Mouse (Mus musculus): ENCODE measurements at regions not wholly inside any gene's neighbourhood (a gene's known extent, or its start where the extent isn't known, plus 50 kb on each side); places are given as distances from the start of the nearest gene placed in this dataset.
"Not testable (repeated sequence)": the region's sequence is repeated elsewhere in the genome, so short reads cannot be mapped to it uniquely, and the experiment has no call there.

DNA sequence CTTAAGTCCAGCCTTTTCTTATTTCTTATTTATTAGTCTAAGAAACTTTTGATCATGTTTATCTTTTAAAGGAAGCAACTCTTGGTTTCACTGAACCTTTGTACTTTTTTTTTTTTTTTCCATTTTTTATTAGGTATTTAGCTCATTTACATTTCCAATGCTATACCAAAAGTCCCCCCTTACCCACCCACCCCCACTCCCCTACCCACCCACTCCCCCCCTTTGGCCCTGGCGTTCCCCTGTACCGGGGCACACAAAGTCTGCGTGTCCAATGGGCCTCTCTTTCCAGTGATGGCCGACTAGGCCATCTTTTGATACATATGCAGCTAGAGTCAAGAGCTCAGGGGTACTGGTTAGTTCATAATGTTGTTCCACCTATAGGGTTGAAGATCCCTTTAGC lies 143.1 kb upstream of the Tsc22d2 start:
- H3K27ac ChIP-seq (ENCODE audit: low read depth, low read length); H3K36me3 ChIP-seq (ENCODE audit: control insufficient read depth, insufficient read depth, low read length); H3K4me3 ChIP-seq (ENCODE audit: low read depth, low read length); H3K9ac ChIP-seq (ENCODE audit: low read length); H3K4me2 ChIP-seq (ENCODE audit: low read length); H3K9me3 ChIP-seq (replicated peaks; ENCODE audit: control insufficient read depth, low read length); DNase-seq (ENCODE audit: low spot score); H3K27me3 ChIP-seq (replicated peaks; ENCODE audit: control insufficient read depth, insufficient read depth, low read length); H3K4me1 ChIP-seq (ENCODE audit: control insufficient read depth, insufficient read depth, low read length): not testable (repeated sequence)
- ATAC-seq, result peak; percentile 72; the same call in 1 of the 2 replicates
- WGBS, result no CpG with 5 or more reads among the region's 4 CpGs

DNA sequence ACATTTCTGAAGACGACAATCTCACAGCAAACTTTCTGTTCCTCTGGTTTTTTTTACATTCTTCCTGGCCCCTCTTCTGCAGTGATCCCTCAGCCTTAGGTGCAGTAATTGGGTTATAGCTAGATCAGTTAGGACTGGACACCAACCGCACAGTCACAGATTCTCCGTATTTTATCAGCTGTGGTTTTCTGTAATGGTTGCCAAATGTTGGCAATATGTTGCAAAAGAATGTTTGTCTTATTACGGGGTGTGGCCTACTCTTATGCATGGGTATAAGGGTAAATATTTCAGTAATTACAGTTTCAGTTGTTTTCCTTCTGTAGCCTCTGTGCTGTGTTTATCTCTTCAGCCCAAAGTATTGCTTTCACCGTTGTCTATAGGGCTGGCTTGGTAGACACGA lies 133.2 kb upstream of the Tsc22d2 start:
- Histone ChIP-seq H3K27me3 (replicated peaks; ENCODE audit: control insufficient read depth, insufficient read depth, low read length) (no peaks in the 10 kb centered on the region), H3K27ac (ENCODE audit: low read depth, low read length) (no peak overlapping the region), H3K9ac (ENCODE audit: low read length) (no peak overlapping the region), H3K4me3 (ENCODE audit: low read depth, low read length) (no peak overlapping the region), H3K9me3 (replicated peaks; ENCODE audit: control insufficient read depth, low read length) (no peaks in the 10 kb centered on the region), H3K4me1 (ENCODE audit: control insufficient read depth, insufficient read depth, low read length) (no peaks in the 10 kb centered on the region), H3K36me3 (ENCODE audit: control insufficient read depth, insufficient read depth, low read length) (no peaks in the 10 kb centered on the region), H3K4me2 (ENCODE audit: low read length) (no peak overlapping the region)
- no peak for ATAC-seq
- DNase-seq (ENCODE audit: low spot score), result no peak
- 92% methylated on average over 6 of the region's 6 CpGs for WGBS

DNA sequence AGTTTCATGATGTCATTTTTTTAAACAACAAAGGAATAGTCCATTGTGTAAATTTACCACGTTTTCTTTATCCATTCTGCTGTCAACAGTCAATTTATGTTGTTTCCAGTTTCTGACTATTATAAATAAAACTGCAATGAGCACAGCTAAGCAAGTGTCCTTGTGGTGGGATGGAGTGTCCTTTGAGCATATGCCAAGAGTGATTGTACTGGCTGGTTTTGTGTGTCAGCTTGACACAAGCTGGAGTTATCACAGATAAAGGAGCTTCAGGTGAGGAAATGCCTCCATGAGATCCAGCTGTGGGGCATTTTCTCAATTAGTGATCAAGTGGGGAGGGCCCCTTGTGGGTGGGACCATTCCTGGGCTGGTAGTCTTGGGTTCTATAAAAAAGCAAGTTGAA lies 130.1 kb upstream of the Tsc22d2 start:
- WGBS, result 55% methylated on average over 1 of the region's 1 CpGs

DNA sequence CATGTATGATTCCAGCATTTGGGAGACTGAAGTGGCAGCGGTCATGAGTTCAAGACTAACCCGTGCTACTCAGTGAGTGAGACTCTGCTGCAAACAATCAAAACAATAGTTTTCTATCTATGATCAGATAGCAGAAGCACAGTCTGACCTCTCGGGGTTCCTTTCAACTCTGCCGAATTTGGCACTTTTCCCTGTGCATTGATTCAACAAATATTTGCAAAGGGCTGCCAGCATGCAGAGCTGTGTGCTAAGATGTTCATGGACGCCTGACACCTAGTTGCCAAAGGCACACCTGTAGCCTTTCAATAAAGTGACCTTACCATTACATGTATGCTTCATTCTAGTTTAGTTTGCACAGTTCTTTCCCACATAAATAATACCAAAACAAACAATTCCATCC lies 118.7 kb upstream of the Tsc22d2 start:
- Histone ChIP-seq H3K4me3 (ENCODE audit: low read depth, low read length) (no peak overlapping the region), H3K36me3 (ENCODE audit: control insufficient read depth, insufficient read depth, low read length) (no peaks in the 10 kb centered on the region), H3K9me3 (replicated peaks; ENCODE audit: control insufficient read depth, low read length) (no peaks in the 10 kb centered on the region), H3K27ac (ENCODE audit: low read depth, low read length) (no peak overlapping the region), H3K9ac (ENCODE audit: low read length) (no peak overlapping the region), H3K27me3 (replicated peaks; ENCODE audit: control insufficient read depth, insufficient read depth, low read length) (no peaks in the 10 kb centered on the region), H3K4me2 (ENCODE audit: low read length) (no peak overlapping the region), H3K4me1 (ENCODE audit: control insufficient read depth, insufficient read depth, low read length) (no peaks in the 10 kb centered on the region)
- ATAC-seq (no peak), DNase-seq (ENCODE audit: low spot score) (no peak)
- 79% methylated on average over 5 of the region's 5 CpGs for WGBS

More for the DNA sequence above, 130.1 kb upstream of the Tsc22d2 start:
- H3K9me3 ChIP-seq (replicated peaks; ENCODE audit: control insufficient read depth, low read length); H3K27ac ChIP-seq (ENCODE audit: low read depth, low read length); H3K4me1 ChIP-seq (ENCODE audit: control insufficient read depth, insufficient read depth, low read length); H3K4me3 ChIP-seq (ENCODE audit: low read depth, low read length); H3K27me3 ChIP-seq (replicated peaks; ENCODE audit: control insufficient read depth, insufficient read depth, low read length); ATAC-seq; H3K4me2 ChIP-seq (ENCODE audit: low read length); DNase-seq (ENCODE audit: low spot score); H3K36me3 ChIP-seq (ENCODE audit: control insufficient read depth, insufficient read depth, low read length); H3K9ac ChIP-seq (ENCODE audit: low read length): not testable (repeated sequence)

DNA sequence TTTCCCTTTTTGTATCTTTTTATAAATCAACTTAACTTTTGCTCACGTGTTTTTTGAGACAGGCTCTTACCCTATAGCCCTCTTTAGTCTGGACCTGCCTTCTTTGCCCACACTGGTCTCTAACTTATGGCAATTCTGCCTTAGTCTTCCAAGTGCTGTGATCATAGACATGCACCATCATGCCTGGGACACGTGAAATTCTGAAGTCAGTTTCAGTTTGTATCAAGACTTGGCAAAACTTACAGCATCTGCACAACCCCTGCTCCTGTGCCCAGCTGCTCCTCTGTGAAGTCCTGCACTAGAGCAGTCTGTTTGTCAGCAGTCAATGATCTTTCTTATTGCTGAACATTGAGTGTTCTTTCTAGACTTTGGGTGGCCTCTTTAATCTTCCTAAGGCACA lies 114.3 kb upstream of the Tsc22d2 start:
- DNase-seq (ENCODE audit: low spot score) (no peak), ATAC-seq (no peak)
- Histone ChIP-seq H3K9me3 (replicated peaks; ENCODE audit: control insufficient read depth, low read length) (no peaks in the 10 kb centered on the region), H3K9ac (ENCODE audit: low read length) (no peak overlapping the region), H3K4me2 (ENCODE audit: low read length) (no peak overlapping the region), H3K27me3 (replicated peaks; ENCODE audit: control insufficient read depth, insufficient read depth, low read length) (no peaks in the 10 kb centered on the region), H3K4me3 (ENCODE audit: low read depth, low read length) (no peak overlapping the region), H3K27ac (ENCODE audit: low read depth, low read length) (no peak overlapping the region), H3K4me1 (ENCODE audit: control insufficient read depth, insufficient read depth, low read length) (no peaks in the 10 kb centered on the region), H3K36me3 (ENCODE audit: control insufficient read depth, insufficient read depth, low read length) (no peaks in the 10 kb centered on the region)
- WGBS, result 73% methylated on average over 2 of the region's 2 CpGs

DNA sequence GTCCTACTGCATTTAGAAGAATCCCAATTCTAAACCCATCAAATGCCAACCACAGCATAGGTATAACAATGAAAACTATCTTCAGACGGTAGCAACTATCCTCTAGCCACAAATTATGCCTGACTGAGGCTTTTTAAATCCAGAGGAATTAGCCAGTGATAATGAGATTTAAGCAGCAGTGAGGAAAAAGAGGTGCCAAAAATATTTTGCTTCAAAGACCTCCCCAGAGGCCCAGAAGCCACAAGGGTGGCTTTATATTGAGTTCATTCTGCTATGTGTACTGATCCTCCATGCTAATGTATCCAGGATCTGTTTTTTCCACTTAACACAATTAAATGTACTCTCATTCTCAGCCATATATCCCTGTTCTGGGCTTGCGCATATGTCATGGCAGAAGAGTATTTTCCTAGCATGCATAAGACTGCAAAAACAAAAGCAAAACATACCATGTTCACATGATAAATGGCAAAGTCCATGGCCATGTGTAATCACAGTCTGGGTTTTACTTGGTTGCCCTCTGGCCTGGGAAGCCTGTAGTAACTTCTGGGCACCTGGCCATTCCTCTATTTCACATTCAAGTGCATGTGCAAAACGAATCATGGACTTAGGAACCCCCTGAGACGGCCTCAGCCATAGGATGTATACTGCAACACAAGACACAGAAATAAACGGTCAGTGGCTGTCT lies 113.6 kb upstream of the Tsc22d2 start:
- Histone ChIP-seq H3K4me2 (ENCODE audit: low read length) (no peak overlapping the region), H3K27ac (ENCODE audit: low read depth, low read length) (no peak overlapping the region), H3K36me3 (ENCODE audit: control insufficient read depth, insufficient read depth, low read length) (no peaks in the 10 kb centered on the region), H3K9me3 (replicated peaks; ENCODE audit: control insufficient read depth, low read length) (no peaks in the 10 kb centered on the region), H3K4me1 (ENCODE audit: control insufficient read depth, insufficient read depth, low read length) (no peaks in the 10 kb centered on the region), H3K27me3 (replicated peaks; ENCODE audit: control insufficient read depth, insufficient read depth, low read length) (no peaks in the 10 kb centered on the region), H3K9ac (ENCODE audit: low read length) (no peak overlapping the region), H3K4me3 (ENCODE audit: low read depth, low read length) (no peak overlapping the region)
- WGBS, result 55% methylated on average over 5 of the region's 5 CpGs
- ATAC-seq (no peak), DNase-seq (ENCODE audit: low spot score) (no peak)

DNA sequence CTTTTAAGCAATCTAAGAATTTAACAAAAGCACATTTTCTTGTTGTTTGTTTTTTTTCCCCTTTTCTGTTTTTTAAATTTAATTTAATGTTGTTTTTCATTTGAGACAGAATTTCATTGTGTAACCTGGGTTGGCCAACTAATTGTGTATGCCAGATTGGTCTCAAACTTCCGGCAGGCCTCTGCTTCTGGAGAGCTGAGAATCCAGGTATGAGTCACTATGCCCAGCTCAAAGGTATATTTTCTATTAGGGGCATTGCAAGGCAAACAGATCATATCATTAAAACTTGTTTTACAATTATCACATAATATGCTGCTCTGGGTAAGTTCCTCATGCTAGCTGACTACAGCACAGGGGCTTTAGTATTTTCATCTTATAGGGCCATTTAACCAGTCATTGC lies 112.2 kb upstream of the Tsc22d2 start:
- 100% methylated on average over 1 of the region's 1 CpGs for WGBS
- Histone ChIP-seq H3K4me3 (ENCODE audit: low read depth, low read length) (no peak overlapping the region), H3K4me1 (ENCODE audit: control insufficient read depth, insufficient read depth, low read length) (no peaks in the 10 kb centered on the region), H3K27ac (ENCODE audit: low read depth, low read length) (no peak overlapping the region), H3K36me3 (ENCODE audit: control insufficient read depth, insufficient read depth, low read length) (no peaks in the 10 kb centered on the region), H3K27me3 (replicated peaks; ENCODE audit: control insufficient read depth, insufficient read depth, low read length) (no peaks in the 10 kb centered on the region), H3K4me2 (ENCODE audit: low read length) (no peak overlapping the region), H3K9me3 (replicated peaks; ENCODE audit: control insufficient read depth, low read length) (no peaks in the 10 kb centered on the region), H3K9ac (ENCODE audit: low read length) (no peak overlapping the region)
- DNase-seq (ENCODE audit: low spot score) (no peak), ATAC-seq (no peak)

DNA sequence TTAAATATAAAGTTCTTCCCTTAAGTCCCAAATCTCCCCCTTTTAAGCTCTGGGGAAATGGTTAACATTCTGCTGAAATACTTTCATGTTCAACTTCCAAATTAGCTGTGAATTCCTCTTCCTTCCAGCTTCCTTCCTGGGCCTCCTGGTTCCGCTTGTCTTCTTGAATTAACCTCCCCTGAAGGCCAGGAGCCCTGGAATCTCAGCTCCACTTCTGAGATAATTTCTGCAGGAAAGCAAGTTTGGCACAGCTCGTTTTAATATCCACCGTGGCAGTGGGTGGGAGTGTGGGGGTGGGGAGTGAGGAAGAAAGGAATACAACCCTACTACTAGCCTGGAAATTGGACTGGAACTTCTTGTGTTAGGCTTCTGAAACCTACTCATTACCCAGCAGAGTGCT lies 110.8 kb upstream of the Tsc22d2 start:
- no peak for DNase-seq (ENCODE audit: low spot score)
- ATAC-seq, result no peak
- Histone ChIP-seq H3K4me2 (ENCODE audit: low read length) (no peak overlapping the region), H3K9me3 (replicated peaks; ENCODE audit: control insufficient read depth, low read length) (no peaks in the 10 kb centered on the region), H3K36me3 (ENCODE audit: control insufficient read depth, insufficient read depth, low read length) (no peaks in the 10 kb centered on the region), H3K27me3 (replicated peaks; ENCODE audit: control insufficient read depth, insufficient read depth, low read length) (no peaks in the 10 kb centered on the region), H3K4me1 (ENCODE audit: control insufficient read depth, insufficient read depth, low read length) (no peaks in the 10 kb centered on the region), H3K27ac (ENCODE audit: low read depth, low read length) (no peak overlapping the region), H3K4me3 (ENCODE audit: low read depth, low read length) (no peak overlapping the region), H3K9ac (ENCODE audit: low read length) (no peak overlapping the region)
- WGBS, result 61% methylated on average over 3 of the region's 3 CpGs

DNA sequence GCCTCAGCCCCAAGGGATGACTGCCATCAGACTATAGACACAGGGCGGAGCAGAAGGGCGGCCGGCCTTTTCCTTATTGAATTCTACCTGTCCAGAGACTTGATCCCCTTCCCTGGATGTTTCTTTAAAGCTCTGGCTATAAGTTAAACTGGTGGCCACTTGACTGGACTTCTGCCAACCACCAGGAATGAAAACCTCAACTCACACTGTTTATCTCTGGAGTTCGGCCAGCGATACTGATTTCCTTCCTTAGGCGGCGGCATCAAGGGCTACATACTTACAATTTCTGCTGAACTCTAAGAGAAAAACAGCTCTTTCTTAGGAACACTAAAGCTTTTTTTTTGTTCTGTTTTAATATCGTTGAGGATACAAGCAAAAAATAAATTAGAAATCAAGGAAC lies 104.9 kb upstream of the Tsc22d2 start:
- Histone ChIP-seq H3K9me3 (replicated peaks; ENCODE audit: control insufficient read depth, low read length) (no peaks in the 10 kb centered on the region), H3K9ac (ENCODE audit: low read length) (no peak overlapping the region), H3K4me3 (ENCODE audit: low read depth, low read length) (no peak overlapping the region), H3K27ac (ENCODE audit: low read depth, low read length) (no peak overlapping the region), H3K27me3 (replicated peaks; ENCODE audit: control insufficient read depth, insufficient read depth, low read length) (no peaks in the 10 kb centered on the region), H3K36me3 (ENCODE audit: control insufficient read depth, insufficient read depth, low read length) (no peaks in the 10 kb centered on the region), H3K4me2 (ENCODE audit: low read length) (no peak overlapping the region), H3K4me1 (ENCODE audit: control insufficient read depth, insufficient read depth, low read length) (no peaks in the 10 kb centered on the region)
- ATAC-seq (no peak), DNase-seq (ENCODE audit: low spot score) (peak; percentile 13)
- 90% methylated on average over 8 of the region's 8 CpGs for WGBS
